Mouse (Mus musculus): ENCODE results near the gene Traf4.
"Not testable (repeated sequence)": the region's sequence is repeated elsewhere in the genome, so short reads cannot be mapped to it uniquely, and the experiment has no call there.

Traf4 gene

GRCm38 (mm10) chr11:78164924-78165760, at the start of gene Traf4:
Gene Traf4 (minus strand): TSS chr11:78165589.
- in situ Hi-C loops (cut with MboI; ENCODE audit: low pct_unique_long_range_greater_than_20kb in 1 of 2, low sequenced_read_pairs in 2 of 2, unreplicated experiment in 1 of 2) = no loop called here

- in situ Hi-C loops (cut with MboI; ENCODE audit: low pct_unique_long_range_greater_than_20kb in 1 of 2, low sequenced_read_pairs in 2 of 2, unreplicated experiment in 1 of 2) = no loop called here
Observed at GRCm38 (mm10) chr11:78213086-78213817, 47.9 kb upstream of the Traf4 start.

GRCm38 (mm10) chr11:78211513-78211912, 46.1 kb upstream of the Traf4 start:
- in situ Hi-C loops (cut with MboI; ENCODE audit: low pct_unique_long_range_greater_than_20kb in 1 of 2, low sequenced_read_pairs in 2 of 2, unreplicated experiment in 1 of 2) = no loop called here

- in situ Hi-C loops (cut with MboI; ENCODE audit: low pct_unique_long_range_greater_than_20kb in 1 of 2, low sequenced_read_pairs in 2 of 2, unreplicated experiment in 1 of 2) = no loop called here
Observed at GRCm38 (mm10) chr11:78210615-78211014, 45.2 kb upstream of the Traf4 start.

GRCm38 (mm10) chr11:78209886-78210285, 44.5 kb upstream of the Traf4 start:
- in situ Hi-C loops (cut with MboI; ENCODE audit: low pct_unique_long_range_greater_than_20kb in 1 of 2, low sequenced_read_pairs in 2 of 2, unreplicated experiment in 1 of 2) = no loop called here

GRCm38 (mm10) chr11:78207190-78207589, 41.8 kb upstream of the Traf4 start:
- in situ Hi-C loops (cut with MboI; ENCODE audit: low pct_unique_long_range_greater_than_20kb in 1 of 2, low sequenced_read_pairs in 2 of 2, unreplicated experiment in 1 of 2) = no loop called here

DNA sequence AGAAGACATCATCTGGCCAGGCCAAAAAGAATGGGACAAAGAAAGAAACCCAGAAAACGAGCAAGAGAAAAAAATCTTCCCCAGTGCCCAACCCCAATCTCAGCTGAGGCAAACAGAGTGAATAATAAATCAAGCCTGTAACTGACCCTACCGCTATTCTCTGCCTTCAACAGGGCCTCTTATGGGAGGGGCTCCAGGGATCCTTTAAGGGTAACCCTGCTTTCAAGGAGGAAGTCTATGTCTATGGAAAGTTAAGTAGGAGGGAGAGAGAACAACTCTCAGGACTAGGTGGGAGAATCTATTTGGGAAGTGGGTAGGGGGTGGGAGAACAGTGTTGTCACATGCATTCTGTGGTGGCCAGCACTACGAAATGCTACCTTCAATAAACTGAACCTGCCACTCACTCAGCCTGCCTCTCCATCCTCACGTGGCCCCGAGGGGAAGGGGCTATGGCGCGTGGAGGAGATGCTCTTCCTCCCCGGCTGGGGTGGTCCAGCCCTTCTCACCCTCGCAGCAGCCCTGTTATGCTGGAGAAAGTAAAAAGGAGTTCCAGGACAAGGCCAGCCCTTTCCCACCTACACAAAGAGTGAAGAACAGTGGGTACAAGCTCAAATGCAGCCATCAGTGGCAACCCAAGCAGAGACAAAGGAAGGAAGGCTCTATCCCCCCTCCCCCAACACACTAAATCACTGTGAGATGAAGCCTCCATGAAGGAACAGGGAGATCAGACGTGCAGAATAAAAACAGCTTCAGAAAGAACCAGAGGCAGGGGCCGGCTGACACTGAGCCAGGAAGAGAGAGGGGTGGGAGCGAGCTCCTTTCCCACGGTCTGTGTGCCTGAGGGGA, 40.2 kb upstream of the Traf4 start:
- in situ Hi-C loops (cut with MboI; ENCODE audit: low pct_unique_long_range_greater_than_20kb in 1 of 2, low sequenced_read_pairs in 2 of 2, unreplicated experiment in 1 of 2) = no loop called here

- in situ Hi-C loops (cut with MboI; ENCODE audit: low pct_unique_long_range_greater_than_20kb in 1 of 2, low sequenced_read_pairs in 2 of 2, unreplicated experiment in 1 of 2) = no loop called here
Observed at GRCm38 (mm10) chr11:78204287-78204686, 38.9 kb upstream of the Traf4 start.

DNA sequence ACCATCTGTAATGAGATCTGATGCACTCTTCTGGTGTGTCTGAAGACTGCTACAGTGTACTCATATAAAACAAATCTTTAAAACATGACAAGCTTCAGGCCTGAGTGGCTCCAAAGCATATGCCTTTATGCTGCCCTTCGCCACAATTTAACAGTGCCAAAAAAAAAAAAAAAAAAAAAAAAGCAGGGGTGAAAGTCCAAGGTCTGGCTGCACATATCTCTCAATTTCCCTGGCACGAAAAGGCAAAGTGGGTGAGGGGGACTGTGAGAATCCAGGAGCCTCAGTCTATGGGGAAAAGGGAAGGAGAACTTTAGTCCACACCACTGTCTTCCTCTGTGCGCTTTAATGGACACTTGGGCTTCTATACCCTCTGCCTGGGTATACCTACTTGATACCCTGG, 37.0 kb upstream of the Traf4 start:
- in situ Hi-C loops (cut with MboI; ENCODE audit: low pct_unique_long_range_greater_than_20kb in 1 of 2, low sequenced_read_pairs in 2 of 2, unreplicated experiment in 1 of 2) = no loop called here

DNA sequence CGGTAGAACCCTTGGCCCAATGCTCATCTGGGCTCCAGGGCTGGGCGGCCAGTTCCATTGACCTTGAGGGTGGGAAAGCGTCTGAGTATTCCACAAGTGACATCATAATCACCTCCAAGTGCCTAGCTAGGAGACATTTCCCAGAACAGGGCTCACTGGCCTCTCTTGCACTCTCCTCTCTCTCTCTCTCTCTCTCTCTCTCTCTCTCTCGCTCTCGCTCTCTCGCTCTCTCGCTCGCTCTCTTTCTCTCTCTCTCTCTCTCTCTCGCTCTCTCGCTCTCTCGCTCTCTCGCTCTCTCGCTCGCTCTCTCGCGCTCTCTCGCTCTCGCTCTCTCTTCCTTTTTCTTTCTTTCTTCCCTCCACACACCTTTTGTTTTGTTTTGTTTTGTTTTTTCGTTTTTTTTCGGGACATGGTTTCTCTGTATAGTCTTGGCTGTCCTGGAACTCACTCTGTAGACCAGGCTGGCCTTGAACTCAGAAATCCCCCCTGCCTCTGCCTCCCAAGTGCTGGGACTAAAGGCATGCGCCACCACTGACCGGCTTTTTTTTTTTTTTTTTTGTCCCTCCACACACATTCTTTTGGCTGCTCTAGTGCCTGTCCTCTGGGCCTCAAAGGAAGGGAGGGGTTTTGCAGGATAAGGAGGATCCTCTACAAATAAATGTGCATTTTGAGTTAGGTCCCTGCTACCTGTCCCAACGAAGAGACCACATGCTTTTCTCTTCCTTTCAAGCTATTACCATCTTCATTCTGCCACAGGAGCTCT, 29.9 kb upstream of the Traf4 start:
- in situ Hi-C loops (cut with MboI; ENCODE audit: low pct_unique_long_range_greater_than_20kb in 1 of 2, low sequenced_read_pairs in 2 of 2, unreplicated experiment in 1 of 2) = no loop called here

GRCm38 (mm10) chr11:78194411-78195100, 29.2 kb upstream of the Traf4 start:
- in situ Hi-C loops (cut with MboI; ENCODE audit: low pct_unique_long_range_greater_than_20kb in 1 of 2, low sequenced_read_pairs in 2 of 2, unreplicated experiment in 1 of 2) = no loop called here

- in situ Hi-C loops (cut with MboI; ENCODE audit: low pct_unique_long_range_greater_than_20kb in 1 of 2, low sequenced_read_pairs in 2 of 2, unreplicated experiment in 1 of 2) = no loop called here
Observed at GRCm38 (mm10) chr11:78193113-78193512, 27.7 kb upstream of the Traf4 start, which contains the start of gene Proca1. Gene Proca1 (plus strand): TSS chr11:78193392.

- in situ Hi-C loops (cut with MboI; ENCODE audit: low pct_unique_long_range_greater_than_20kb in 1 of 2, low sequenced_read_pairs in 2 of 2, unreplicated experiment in 1 of 2) = no loop called here
Observed at GRCm38 (mm10) chr11:78190041-78190440, 24.7 kb upstream of the Traf4 start.

DNA sequence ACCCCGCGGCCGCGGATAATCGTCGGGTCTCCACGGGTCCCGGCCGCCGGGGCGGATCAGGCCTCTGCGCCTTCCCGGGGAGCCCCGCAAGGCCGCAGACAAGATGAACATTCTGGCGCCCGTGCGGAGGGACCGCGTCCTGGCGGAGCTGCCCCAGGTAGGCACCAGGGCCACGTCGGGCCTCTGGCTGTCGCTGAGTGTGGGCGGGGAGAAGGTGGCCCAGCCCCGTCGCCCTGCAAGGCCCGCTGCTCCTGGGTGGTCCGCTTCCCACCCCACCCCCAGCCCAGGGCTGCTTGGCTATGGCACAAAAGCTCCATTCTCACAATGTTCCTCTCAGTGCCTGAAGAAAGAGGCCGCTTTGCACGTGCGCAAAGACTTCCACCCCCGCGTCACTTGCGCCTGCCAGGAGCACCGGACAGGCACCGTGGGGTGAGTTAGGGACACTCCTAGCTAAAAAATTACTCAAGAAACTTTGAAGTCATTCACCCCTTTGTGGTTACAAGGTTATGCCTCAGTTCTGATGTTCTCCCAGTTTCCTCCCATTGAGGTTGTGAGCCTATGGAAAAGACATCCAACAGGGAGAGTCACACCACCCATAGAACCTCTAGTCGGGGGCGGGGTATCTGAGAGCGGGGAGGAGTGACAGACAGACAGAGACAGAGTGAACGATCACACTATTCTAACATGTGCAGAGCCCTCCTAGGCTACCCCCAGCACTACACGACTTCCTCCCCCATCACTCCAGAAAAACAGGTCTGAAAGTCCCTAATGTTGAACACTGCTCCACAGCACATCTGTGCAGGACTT, 24.0 kb upstream of the Traf4 start:
- in situ Hi-C loops (cut with MboI; ENCODE audit: low pct_unique_long_range_greater_than_20kb in 1 of 2, low sequenced_read_pairs in 2 of 2, unreplicated experiment in 1 of 2) = no loop called here

GRCm38 (mm10) chr11:78188331-78189233, 23.2 kb upstream of the Traf4 start, which contains the start of gene Rab34:
Gene Rab34 (plus strand): TSS chr11:78188430.
- in situ Hi-C loops (cut with MboI; ENCODE audit: low pct_unique_long_range_greater_than_20kb in 1 of 2, low sequenced_read_pairs in 2 of 2, unreplicated experiment in 1 of 2) = no loop called here

DNA sequence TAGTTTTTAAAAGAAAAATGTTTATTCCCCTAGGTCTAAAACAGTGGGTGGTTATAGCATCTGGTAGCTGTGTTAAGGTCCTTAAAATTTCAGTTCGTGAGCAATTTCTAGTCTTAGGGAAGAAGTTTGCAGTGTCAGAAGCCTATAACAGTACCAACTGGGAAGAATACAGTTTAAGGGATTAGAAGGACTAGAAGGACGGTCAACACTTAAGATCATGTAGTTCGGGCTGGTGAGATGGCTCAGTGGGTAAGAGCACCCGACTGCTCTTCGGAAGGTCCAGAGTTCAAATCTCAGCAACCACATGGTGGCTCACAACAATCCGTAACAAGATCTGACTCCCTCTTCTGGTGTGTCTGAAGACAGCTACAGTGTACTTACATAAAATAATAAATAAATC, 19.3 kb upstream of the Traf4 start:
- in situ Hi-C loops (cut with MboI; ENCODE audit: low pct_unique_long_range_greater_than_20kb in 1 of 2, low sequenced_read_pairs in 2 of 2, unreplicated experiment in 1 of 2) = not testable (repeated sequence)

Data from mouse embryonic stem cell (cell line).